Mouse (Mus musculus): Measurements from ENCODE around the gene Skint10. TPM values are rescaled to one million over a fixed set of nuclear protein-coding genes. Genes with fewer than 3 reads are reported as not detected.

The Skint10 gene
- polyA plus RNA-seq (2012; rRNA removed), result not detected in 2 replicates

GRCm38 (mm10) chr4:112774766-112775165 lies at the start of gene Skint10:
Skint10 (minus strand) TSS chr4:112774866.

Other genes starting within 250 kb of the Skint10 start
- gene Skint2, start 217.7 kb downstream of the Skint10 start, polyA plus RNA-seq (2012; rRNA removed), result not detected in 2 replicates